Mouse (Mus musculus) heart, adult 2 months (tissue): Measurements from ENCODE around the gene Gpr65.

Experiments
- CTCF ChIP-seq: fragments of 200-600 bp; IDR thresholded peaks from 2 replicates; pipeline ENCODE4 v1.8.1; 2022; ENCODE audit warnings: antibody characterized with exemption, mild to moderate bottlenecking, moderate library complexity
- POLR2A ChIP-seq: fragments of 200-500 bp; IDR thresholded peaks from 2 replicates; pipeline ENCODE4 v1.6.1; 2011; ENCODE audit warnings: mild to moderate bottlenecking, low read depth, low read length, control low read depth; ENCODE audit not compliant: insufficient read depth

GRCm38 (mm10) chr12:98292278-98292677 lies 23.8 kb downstream of the Gpr65 start:
- TF ChIP-seq CTCF, result no peak
- TF ChIP-seq POLR2A, result no peak
